Mouse (Mus musculus) liver, adult 2 months (tissue): ENCODE results near the gene Mfsd12.

Source experiments
- CTCF ChIP-seq: fragments of 200-500 bp; IDR thresholded peaks from 2 replicates; pipeline ENCODE4 v1.5.1; 2011; ENCODE audit warnings: low read depth, low read length, control low read depth
- POLR2A ChIP-seq: fragments of 200-500 bp; IDR thresholded peaks from 2 replicates; pipeline ENCODE4 v1.6.1; 2011; ENCODE audit warnings: low read length, control low read depth; ENCODE audit not compliant: insufficient read depth; ENCODE audit errors: extremely low read depth

- TF ChIP-seq CTCF (no peak), POLR2A (no peak)
These were observed 47.4 kb downstream of the Mfsd12 start for GRCm38 (mm10) chr10:81404720-81405119.
